Mouse (Mus musculus) splenic B cell, adult 2 months (primary cell): ENCODE results near the gene Tmpo.

Experiments
- DNase-seq: peaks from one replicate; pipeline ENCODE4 v3.0.0-alpha.2; 2011; ENCODE audit warnings: low read depth, low spot score
- H3K27me3 ChIP-seq: 2 replicates; pipeline ENCODE4 v1.6.1; 2012; ENCODE audit warnings: mild to moderate bottlenecking, low read length, moderate library complexity, mixed read lengths; ENCODE audit not compliant: control insufficient read depth, poor library complexity, insufficient read depth, severe bottlenecking
- H3K36me3 ChIP-seq: 2 replicates; pipeline ENCODE4 v1.6.1; 2012; ENCODE audit warnings: mild to moderate bottlenecking, low read length, moderate library complexity, mixed read lengths; ENCODE audit not compliant: control insufficient read depth, poor library complexity, insufficient read depth, severe bottlenecking

Gene Tmpo

GRCm38 (mm10) chr10:91153894-91154503 is 27.1 kb downstream of the Tmpo start:
- H3K27me3 ChIP-seq: no peaks in the 10 kb centered on the region
- H3K36me3 ChIP-seq: peaks cover 26% of the 10 kb centered on the region
- DNase-seq: no peak

GRCm38 (mm10) chr10:91145413-91145812 is 35.7 kb downstream of the Tmpo start:
- no peak for DNase-seq
- peaks cover 4% of the 10 kb centered on the region; the same call in 1 of the 2 replicates for H3K36me3 ChIP-seq
- no peaks in the 10 kb centered on the region for H3K27me3 ChIP-seq

- H3K27me3 ChIP-seq: no peaks in the 10 kb centered on the region
- H3K36me3 ChIP-seq: peaks cover 4% of the 10 kb centered on the region; the same call in 1 of the 2 replicates
- no peak for DNase-seq
Observed at GRCm38 (mm10) chr10:91143313-91144230, 37.5 kb downstream of the Tmpo start.

GRCm38 (mm10) chr10:91142654-91143191 is 38.4 kb downstream of the Tmpo start:
- no peaks in the 10 kb centered on the region for H3K27me3 ChIP-seq
- peaks cover 2% of the 10 kb centered on the region; the same call in 1 of the 2 replicates for H3K36me3 ChIP-seq
- DNase-seq: peak; percentile 45

GRCm38 (mm10) chr10:91141564-91141963 is 39.6 kb downstream of the Tmpo start:
- Histone ChIP-seq H3K27me3 (no peaks in the 10 kb centered on the region), H3K36me3 (peaks cover 2% of the 10 kb centered on the region; the same call in 1 of the 2 replicates)
- peak; percentile 84 for DNase-seq

GRCm38 (mm10) chr10:91139148-91139766 is 41.9 kb downstream of the Tmpo start:
- no peak for DNase-seq
- Histone ChIP-seq H3K27me3 (no peaks in the 10 kb centered on the region), H3K36me3 (no peaks in the 10 kb centered on the region)

- peak; percentile 74 for DNase-seq
- Histone ChIP-seq H3K27me3 (no peaks in the 10 kb centered on the region), H3K36me3 (no peaks in the 10 kb centered on the region)
Observed at GRCm38 (mm10) chr10:91138317-91138716, 42.8 kb downstream of the Tmpo start.

GRCm38 (mm10) chr10:91137400-91137799 is 43.7 kb downstream of the Tmpo start:
- peak; percentile 67 for DNase-seq
- Histone ChIP-seq H3K27me3 (no peaks in the 10 kb centered on the region), H3K36me3 (no peaks in the 10 kb centered on the region)

- no peaks in the 10 kb centered on the region for H3K36me3 ChIP-seq
- DNase-seq: no peak
- H3K27me3 ChIP-seq: no peaks in the 10 kb centered on the region
Observed at GRCm38 (mm10) chr10:91135302-91135972, 45.7 kb downstream of the Tmpo start.

GRCm38 (mm10) chr10:91131565-91131964 is 49.5 kb downstream of the Tmpo start:
- Histone ChIP-seq H3K27me3 (no peaks in the 10 kb centered on the region), H3K36me3 (no peaks in the 10 kb centered on the region)
- DNase-seq: no peak

GRCm38 (mm10) chr10:91130792-91131191 is 50.3 kb downstream of the Tmpo start:
- no peak for DNase-seq
- Histone ChIP-seq H3K36me3 (no peaks in the 10 kb centered on the region), H3K27me3 (no peaks in the 10 kb centered on the region)

- no peak for DNase-seq
- no peaks in the 10 kb centered on the region for H3K36me3 ChIP-seq
- H3K27me3 ChIP-seq: no peaks in the 10 kb centered on the region
Observed at GRCm38 (mm10) chr10:91128551-91129160, 52.5 kb downstream of the Tmpo start.

GRCm38 (mm10) chr10:91127395-91127794 is 53.7 kb downstream of the Tmpo start:
- Histone ChIP-seq H3K27me3 (no peaks in the 10 kb centered on the region), H3K36me3 (no peaks in the 10 kb centered on the region)
- DNase-seq: no peak
